Mouse (Mus musculus) midbrain, embryonic 12.5 days (tissue): Measurements from ENCODE around the gene Fut9. TPM values are rescaled to one million over a fixed set of nuclear protein-coding genes. Genes with fewer than 3 reads are reported as not detected.

Experiments
- ATAC-seq: fragments of 200-750 bp; cut with Nextera tagmentation; 2 replicates; pipeline ENCODE4 v1.8.0; 2017; ENCODE audit warnings: low read depth, moderate TSS enrichment, moderate library complexity; ENCODE audit not compliant: low FRiP score
- H3K27ac ChIP-seq: fragments of 300-500 bp; sonication (generic); replicated peaks from 2 replicates; pipeline ENCODE4 v1.5.1; 2016; ENCODE audit warnings: mild to moderate bottlenecking
- H3K27me3 ChIP-seq: fragments of 300-500 bp; sonication (generic); 2 replicates; pipeline ENCODE4 v1.6.1; 2016; ENCODE audit warnings: mild to moderate bottlenecking
- H3K36me3 ChIP-seq: fragments of 300-500 bp; sonication (generic); 2 replicates; pipeline ENCODE4 v1.6.1; 2016
- H3K4me1 ChIP-seq: fragments of 300-500 bp; sonication (generic); 2 replicates; pipeline ENCODE4 v1.6.1; 2016
- H3K4me2 ChIP-seq: fragments of 300-500 bp; sonication (generic); replicated peaks from 2 replicates; pipeline ENCODE4 v1.6.1; 2016; ENCODE audit warnings: mild to moderate bottlenecking, moderate library complexity
- H3K4me3 ChIP-seq: fragments of 300-500 bp; sonication (generic); 2 replicates; pipeline ENCODE4 v1.5.1; 2016; ENCODE audit warnings: mild to moderate bottlenecking
- H3K9ac ChIP-seq: fragments of 300-500 bp; sonication (generic); replicated peaks from 2 replicates; pipeline ENCODE4 v1.6.1; 2016; ENCODE audit warnings: mild to moderate bottlenecking, moderate library complexity
- H3K9me3 ChIP-seq: fragments of 300-500 bp; sonication (generic); 2 replicates; pipeline ENCODE4 v1.6.1; 2016; ENCODE audit warnings: mild to moderate bottlenecking
- WGBS: fragments of 180-500 bp; shearing (Covaris S2); methylation state at CpG from one replicate; pipeline ENCODE4 v1.1.7; 2016; 5-methylcytosine and 5-hydroxymethylcytosine counted together
- polyA plus RNA-seq: library from polyadenylated mRNA; unstranded; fragments of >200 nt; fragmentation: Nextera tagmentation; extraction: Ambion mirVana; gene quantifications from 2 replicates; pipeline ENCODE4 v1.2.1, GENCODE M21; 2016

Gene Fut9
- 3.5 and 5.4 TPM in 2 replicates for polyA plus RNA-seq

DNA sequence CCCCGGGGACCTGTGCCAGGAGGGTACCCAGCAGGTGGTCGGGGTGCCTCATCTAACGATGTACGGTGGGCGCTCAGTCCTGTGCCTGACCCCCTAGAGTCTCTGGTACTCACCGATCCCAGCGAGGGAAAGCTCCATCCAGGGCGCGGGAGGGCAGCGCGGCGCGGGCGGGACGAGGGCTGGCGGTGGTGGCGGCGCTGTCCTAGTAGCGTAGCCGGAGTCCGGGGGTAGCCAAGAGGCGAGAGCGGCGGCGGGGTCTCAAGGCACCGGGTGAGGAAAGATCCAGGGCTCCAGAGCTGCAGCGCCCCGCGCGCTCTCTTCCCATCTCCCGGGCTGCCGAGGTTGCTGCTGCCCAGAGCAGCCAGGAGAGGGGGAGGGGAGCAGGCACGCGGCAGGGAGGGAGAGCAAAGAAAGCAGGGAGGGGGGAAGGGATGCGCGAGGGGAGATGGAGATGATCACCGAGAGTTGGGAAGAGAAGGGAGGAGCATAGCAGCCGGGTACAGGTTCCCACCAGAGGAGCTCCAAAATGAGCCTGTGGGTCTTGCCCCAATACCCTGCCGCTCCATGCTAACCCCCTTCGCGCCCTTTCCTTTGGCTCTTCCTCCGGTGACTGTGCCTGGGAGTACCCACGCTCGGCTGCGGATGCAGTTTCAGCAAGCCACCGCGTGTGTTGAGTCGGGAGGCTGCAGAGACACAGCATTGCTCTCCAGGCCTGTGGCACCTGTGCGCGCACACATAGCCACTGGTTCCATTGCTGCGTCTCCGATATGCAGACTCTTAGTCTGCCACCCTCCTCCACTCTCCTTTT is at the start of gene Fut9:
Fut9 (minus strand) TSS at position 769 of the 808 bp plus-strand sequence.
- peak within 1 kb of the TSS; percentile 62 for H3K9ac ChIP-seq
- no peaks in the 10 kb centered on the region for H3K36me3 ChIP-seq
- under 1% methylated on average over 52 of the region's 52 CpGs for WGBS
- H3K4me1 ChIP-seq, result peaks cover 10% of the 10 kb centered on the region; the same call in 1 of the 2 replicates
- peak within 1 kb of the TSS; percentile 68 for H3K27ac ChIP-seq
- peaks cover 2% of the 10 kb centered on the region; the same call in 1 of the 2 replicates for H3K27me3 ChIP-seq
- peak; percentile 96 for ATAC-seq
- H3K9me3 ChIP-seq, result no peaks in the 10 kb centered on the region
- peak within 1 kb of the TSS; percentile 64 for H3K4me2 ChIP-seq
- peak within 1 kb of the TSS; percentile 58 for H3K4me3 ChIP-seq

DNA sequence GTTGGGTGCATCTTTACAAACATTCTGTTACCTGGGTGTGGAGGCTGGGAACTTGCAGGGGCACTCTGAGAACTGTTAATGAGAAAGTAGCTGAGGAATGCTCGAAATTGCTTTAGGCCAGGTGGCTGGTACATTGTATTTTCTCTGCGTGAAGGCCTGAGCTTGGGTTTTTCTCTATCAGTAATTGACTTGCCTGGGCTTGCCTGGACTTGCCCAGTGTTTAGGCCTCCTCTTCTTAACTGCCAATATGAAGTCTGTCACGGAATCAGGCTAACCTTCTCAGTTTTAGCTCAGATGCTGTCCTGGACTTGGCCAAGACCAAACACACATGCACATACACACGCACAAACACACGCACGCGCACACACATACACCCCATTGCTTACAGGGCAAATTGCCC is 15.7 kb upstream of the Fut9 start:
- Histone ChIP-seq H3K4me1 (no peaks in the 10 kb centered on the region), H3K4me3 (no peak overlapping the region), H3K9me3 (no peaks in the 10 kb centered on the region), H3K27ac (no peak overlapping the region), H3K4me2 (no peak overlapping the region), H3K9ac (no peak overlapping the region), H3K27me3 (no peaks in the 10 kb centered on the region), H3K36me3 (no peaks in the 10 kb centered on the region)
- 92% methylated on average over 7 of the region's 7 CpGs for WGBS
- no peak for ATAC-seq

DNA sequence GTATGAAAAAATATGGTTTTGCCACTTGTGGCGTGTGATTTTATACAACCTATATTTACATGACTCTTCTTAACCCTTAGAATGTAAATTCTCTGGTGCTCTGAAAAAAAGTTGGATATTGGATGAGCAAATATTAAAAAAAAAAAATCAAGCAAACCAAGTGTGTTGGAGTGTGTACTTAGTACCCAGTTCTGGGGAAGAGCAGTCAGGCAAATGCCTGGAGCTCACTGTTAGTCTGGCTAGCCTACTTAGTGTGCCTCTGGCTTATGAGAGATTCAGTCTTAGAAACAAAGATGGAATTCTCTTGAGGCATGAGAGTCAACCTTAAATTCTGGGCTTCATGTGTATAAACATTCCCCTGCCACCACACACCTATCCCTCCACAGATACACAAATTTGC is 13.3 kb upstream of the Fut9 start:
- Histone ChIP-seq H3K4me2 (no peak overlapping the region), H3K4me1 (no peaks in the 10 kb centered on the region), H3K4me3 (no peak overlapping the region), H3K27ac (no peak overlapping the region), H3K27me3 (no peaks in the 10 kb centered on the region), H3K9ac (no peak overlapping the region), H3K36me3 (no peaks in the 10 kb centered on the region), H3K9me3 (no peaks in the 10 kb centered on the region)
- WGBS, result 84% methylated on average over 1 of the region's 1 CpGs
- ATAC-seq, result no peak

DNA sequence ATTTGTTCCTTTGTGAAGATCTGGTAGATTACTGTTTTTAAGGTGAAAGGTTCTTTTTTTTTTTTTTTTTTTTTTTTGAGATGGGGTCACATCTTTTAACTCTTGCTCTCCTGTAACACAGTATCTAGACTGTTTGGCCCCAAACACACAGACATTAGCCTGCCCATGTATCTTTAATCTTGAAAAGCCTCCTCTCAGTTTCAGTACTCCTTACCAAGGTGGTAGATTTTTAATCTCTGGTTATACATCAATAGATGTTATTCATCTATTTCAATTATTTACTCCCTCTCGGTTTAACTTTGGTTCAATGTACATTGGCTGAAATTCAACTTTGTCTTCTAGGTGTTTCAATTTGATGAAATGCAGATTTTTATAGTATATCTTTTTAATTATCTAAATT is 10.0 kb upstream of the Fut9 start:
- no peak for ATAC-seq

DNA sequence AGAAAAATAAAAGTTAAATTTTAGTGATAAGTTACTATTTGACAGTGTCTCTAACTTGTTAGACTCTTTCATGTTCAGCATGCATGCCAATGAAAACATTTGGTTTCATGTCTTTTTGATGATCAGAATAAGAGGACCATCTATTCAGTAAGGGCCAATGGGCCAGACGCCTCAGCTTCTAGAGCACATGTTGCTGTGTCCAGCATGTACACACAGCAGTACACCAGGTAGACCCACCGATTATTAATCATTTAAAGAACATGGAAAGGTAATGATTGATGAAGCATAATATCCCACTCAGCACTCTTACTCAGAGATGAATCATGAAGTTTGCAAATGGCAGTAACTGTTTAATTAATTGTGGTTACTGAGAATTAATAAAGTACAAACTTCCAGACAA is 1.7 kb upstream of the Fut9 start:
- Histone ChIP-seq H3K9ac (no peak overlapping the region), H3K9me3 (no peaks in the 10 kb centered on the region), H3K36me3 (no peaks in the 10 kb centered on the region), H3K4me2 (no peak overlapping the region), H3K27me3 (peaks cover 2% of the 10 kb centered on the region; the same call in 1 of the 2 replicates), H3K4me1 (peaks cover 10% of the 10 kb centered on the region; the same call in 1 of the 2 replicates), H3K4me3 (no peak overlapping the region), H3K27ac (no peak overlapping the region)
- ATAC-seq, result no peak
- 80% methylated on average over 2 of the region's 2 CpGs for WGBS

More for the DNA sequence above, 10.0 kb upstream of the Fut9 start:
- WGBS, result 90% methylated on average over 1 of the region's 1 CpGs
- Histone ChIP-seq H3K9ac (no peak overlapping the region), H3K27ac (no peak overlapping the region), H3K9me3 (no peaks in the 10 kb centered on the region), H3K4me1 (no peaks in the 10 kb centered on the region), H3K36me3 (no peaks in the 10 kb centered on the region), H3K4me2 (no peak overlapping the region), H3K4me3 (no peak overlapping the region), H3K27me3 (no peaks in the 10 kb centered on the region)

DNA sequence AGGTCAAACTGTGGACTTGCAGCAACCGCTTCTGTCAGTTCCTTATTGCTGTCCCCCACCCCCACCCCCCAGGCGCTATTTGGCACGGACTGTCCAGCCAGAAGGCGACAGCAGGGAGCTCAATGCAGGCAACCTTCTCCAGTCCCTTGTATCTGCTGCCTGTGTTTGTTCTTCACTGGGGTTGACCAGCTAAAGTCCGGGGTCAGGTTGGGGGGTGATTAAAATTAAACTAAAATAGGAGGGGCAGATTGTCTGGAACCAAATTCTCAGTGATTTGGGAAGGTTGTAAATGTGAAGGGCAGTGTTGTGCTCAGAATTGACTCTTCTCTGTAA is 206 bp upstream of the Fut9 start:
- no peak for ATAC-seq
- under 1% methylated on average over 5 of the region's 5 CpGs for WGBS

DNA sequence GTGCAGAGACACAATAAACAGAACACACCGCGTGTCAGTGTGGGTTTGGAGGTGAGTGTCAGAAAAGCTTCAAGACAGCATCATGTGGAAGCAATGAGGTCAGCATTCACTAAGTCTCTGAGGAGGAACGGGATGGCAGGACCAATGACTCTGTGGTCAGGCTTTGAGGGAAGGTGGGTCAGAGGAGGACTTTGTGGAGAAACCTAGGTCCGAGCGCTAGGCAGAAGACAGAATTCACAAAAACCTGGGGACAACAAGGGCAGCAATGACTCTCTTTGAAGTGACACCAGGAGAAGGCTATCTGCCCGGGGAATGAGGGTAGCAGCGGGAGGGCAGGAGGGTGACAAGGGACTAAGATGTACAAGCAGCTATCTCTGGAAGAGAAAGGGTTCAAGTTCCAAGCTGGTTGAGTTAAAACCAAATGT is 981 bp downstream of the Fut9 start:
- no peaks in the 10 kb centered on the region for H3K9me3 ChIP-seq
- peak; percentile 27 for ATAC-seq
- H3K4me3 ChIP-seq, result peak overlapping the region; percentile 58
- H3K36me3 ChIP-seq, result no peaks in the 10 kb centered on the region
- peak overlapping the region; percentile 68 for H3K27ac ChIP-seq
- peaks cover 2% of the 10 kb centered on the region; the same call in 1 of the 2 replicates for H3K27me3 ChIP-seq
- peak overlapping the region; percentile 64 for H3K4me2 ChIP-seq
- H3K4me1 ChIP-seq, result peaks cover 10% of the 10 kb centered on the region; the same call in 1 of the 2 replicates
- peak overlapping the region; percentile 62 for H3K9ac ChIP-seq
- WGBS, result 0% methylated on average over 7 of the region's 7 CpGs

More for the DNA sequence above, 206 bp upstream of the Fut9 start:
- peak overlapping the region; percentile 62 for H3K9ac ChIP-seq
- H3K4me3 ChIP-seq, result peak overlapping the region; percentile 58
- peaks cover 2% of the 10 kb centered on the region; the same call in 1 of the 2 replicates for H3K27me3 ChIP-seq
- no peaks in the 10 kb centered on the region for H3K36me3 ChIP-seq
- peaks cover 10% of the 10 kb centered on the region; the same call in 1 of the 2 replicates for H3K4me1 ChIP-seq
- no peaks in the 10 kb centered on the region for H3K9me3 ChIP-seq
- H3K27ac ChIP-seq, result peak overlapping the region; percentile 68
- peak overlapping the region; percentile 64 for H3K4me2 ChIP-seq

DNA sequence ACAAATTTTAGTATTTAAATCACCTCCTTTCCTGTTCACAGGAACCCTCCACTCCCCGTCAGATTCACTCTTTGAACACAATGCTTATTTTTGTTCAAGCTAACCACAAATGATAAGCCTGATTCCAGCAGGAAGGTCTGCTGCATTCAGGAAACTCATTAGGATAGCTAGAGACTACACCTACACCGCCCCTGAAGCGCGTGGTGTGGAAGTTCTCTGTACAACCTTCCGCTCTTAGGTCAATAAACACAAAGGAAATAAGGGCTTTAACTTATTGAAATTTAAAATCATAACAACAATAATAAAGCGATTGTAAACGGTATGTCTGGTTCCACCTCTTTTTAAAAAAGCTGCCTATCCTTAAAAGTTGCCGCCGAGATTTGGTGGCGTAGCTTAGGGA is 1.6 kb downstream of the Fut9 start:
- WGBS, result 16% methylated on average over 10 of the region's 10 CpGs
- Histone ChIP-seq H3K36me3 (no peaks in the 10 kb centered on the region), H3K4me2 (peak overlapping the region; percentile 64), H3K9ac (peak overlapping the region; percentile 62; the same call in 1 of the 2 replicates), H3K27me3 (peaks cover 2% of the 10 kb centered on the region; the same call in 1 of the 2 replicates), H3K9me3 (no peaks in the 10 kb centered on the region), H3K4me3 (peak overlapping the region; percentile 58), H3K27ac (no peak overlapping the region), H3K4me1 (peaks cover 10% of the 10 kb centered on the region; the same call in 1 of the 2 replicates)
- ATAC-seq, result no peak

DNA sequence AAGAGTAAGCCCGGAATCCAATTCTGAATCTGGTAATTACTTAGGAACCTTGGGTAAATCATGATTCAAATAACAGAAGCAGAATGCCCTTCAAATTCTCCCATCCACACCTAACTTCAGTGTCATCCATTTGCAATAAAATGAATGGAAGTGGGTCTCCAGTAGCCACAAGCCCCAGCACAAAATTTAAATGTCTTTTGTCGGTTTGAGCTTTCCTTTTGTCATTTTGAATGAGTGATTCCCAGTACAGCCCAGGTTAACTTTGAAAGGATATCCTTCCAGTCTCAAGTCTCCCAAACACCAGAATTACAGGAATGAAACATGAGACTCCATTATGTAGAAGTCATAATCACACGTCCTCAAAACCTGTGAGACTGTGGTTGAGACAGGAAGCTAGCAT is 3.9 kb downstream of the Fut9 start:
- Histone ChIP-seq H3K4me3 (no peak overlapping the region), H3K9me3 (no peaks in the 10 kb centered on the region), H3K36me3 (no peaks in the 10 kb centered on the region), H3K27me3 (peaks cover 1% of the 10 kb centered on the region; the same call in 1 of the 2 replicates), H3K9ac (no peak overlapping the region), H3K4me2 (no peak overlapping the region), H3K27ac (no peak overlapping the region), H3K4me1 (peaks cover 10% of the 10 kb centered on the region; the same call in 1 of the 2 replicates)
- 48% methylated on average over 3 of the region's 3 CpGs for WGBS
- no peak for ATAC-seq

DNA sequence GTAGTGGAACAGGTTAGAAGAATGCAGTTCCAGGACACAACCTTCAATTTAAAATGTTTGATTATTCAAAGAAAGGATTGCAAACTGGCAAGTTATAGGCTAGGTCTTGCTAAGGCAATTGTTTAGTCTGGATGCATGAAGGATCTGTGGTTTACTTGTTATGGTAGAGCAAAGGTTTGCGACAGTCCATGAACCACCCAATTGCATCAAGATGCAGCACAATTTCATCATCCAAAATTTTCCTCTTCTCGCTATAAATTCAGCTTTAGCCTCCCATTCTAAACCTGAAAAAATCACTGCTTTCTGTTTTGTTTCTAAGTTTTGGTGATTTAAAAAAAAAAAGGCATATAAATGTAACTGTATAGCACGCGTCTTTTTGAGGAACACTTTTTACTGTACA is 14.8 kb downstream of the Fut9 start:
- no peak overlapping the region for H3K27ac ChIP-seq
- WGBS, result 95% methylated on average over 4 of the region's 4 CpGs
- no peaks in the 10 kb centered on the region for H3K4me1 ChIP-seq
- no peak overlapping the region for H3K4me2 ChIP-seq
- no peak overlapping the region for H3K4me3 ChIP-seq
- H3K9me3 ChIP-seq, result no peaks in the 10 kb centered on the region
- H3K9ac ChIP-seq, result no peak overlapping the region
- ATAC-seq, result no peak
- no peaks in the 10 kb centered on the region for H3K36me3 ChIP-seq
- H3K27me3 ChIP-seq, result no peaks in the 10 kb centered on the region

DNA sequence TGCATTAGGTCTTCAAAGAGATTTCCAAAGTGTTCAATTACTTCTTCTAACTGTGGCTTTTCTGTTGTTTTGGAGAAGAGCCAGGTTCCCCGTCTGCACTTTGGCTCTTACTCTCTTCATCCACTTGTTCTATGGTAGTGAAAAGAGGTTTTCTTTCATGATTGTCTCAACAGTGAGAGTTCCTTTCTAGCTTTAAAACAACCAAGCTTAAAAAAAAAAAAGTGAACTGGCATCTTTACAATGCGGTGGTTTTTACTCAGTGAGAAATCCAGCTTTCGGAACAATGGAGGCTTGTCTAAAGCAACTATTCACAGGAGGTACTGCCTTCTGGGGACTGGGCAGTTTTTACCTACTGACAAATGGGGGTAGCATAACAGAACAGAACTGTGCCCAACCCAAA is 31.4 kb downstream of the Fut9 start:
- Histone ChIP-seq H3K36me3 (no peaks in the 10 kb centered on the region), H3K4me2 (no peak overlapping the region), H3K27ac (0 out of 2 replicates have a peak overlapping the region, but pooled peaks have one; percentile 20), H3K27me3 (no peaks in the 10 kb centered on the region), H3K4me1 (0 out of 2 replicates have a peak, but pooled peaks cover 2% of the 10 kb centered on the region), H3K9ac (no peak overlapping the region), H3K9me3 (no peaks in the 10 kb centered on the region), H3K4me3 (no peak overlapping the region)
- 19% methylated on average over 3 of the region's 3 CpGs for WGBS
- peak; percentile 47; the same call in 1 of the 2 replicates for ATAC-seq

DNA sequence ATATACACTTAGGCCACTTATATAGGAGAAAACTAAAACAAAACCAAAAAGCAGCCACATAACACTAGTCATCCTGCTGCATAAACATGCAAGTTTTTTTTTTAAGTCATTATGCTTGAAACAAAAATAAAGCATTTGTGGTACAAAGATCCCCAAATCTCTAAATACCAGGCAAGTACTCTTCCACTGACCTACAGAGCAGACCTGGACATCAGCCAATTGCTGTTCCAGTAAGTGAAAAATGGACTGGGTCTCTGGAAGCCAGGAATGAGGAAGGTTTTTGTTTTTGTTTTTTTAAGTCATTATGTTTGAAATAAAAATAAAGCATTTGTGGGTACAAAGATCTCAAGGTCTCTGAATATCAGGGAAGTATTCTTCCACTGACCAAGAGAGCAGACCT is 37.0 kb downstream of the Fut9 start:
- Histone ChIP-seq H3K4me2 (no peak overlapping the region), H3K27me3 (no peaks in the 10 kb centered on the region), H3K4me1 (no peaks in the 10 kb centered on the region), H3K9me3 (no peaks in the 10 kb centered on the region), H3K27ac (no peak overlapping the region), H3K9ac (no peak overlapping the region), H3K36me3 (no peaks in the 10 kb centered on the region), H3K4me3 (no peak overlapping the region)
- no peak for ATAC-seq
